Mouse (Mus musculus): ENCODE results near the gene Anks3.

GRCm38 (mm10) chr16:5007492-5007891 is 43.5 kb upstream of the Anks3 start:
- TF ChIP-seq POLR2A (IDR thresholded peaks at IDR 0.05; ENCODE audit: control insufficient read depth in 1 of 2, insufficient read depth in 1 of 2, low read depth in 1 of 2, low read length in 2 of 2, poor library complexity in 1 of 2) (no peak), CTCF (IDR thresholded peaks at IDR 0.05 in 2 of 3, conservative IDR thresholded peaks at IDR 0.05 in 1 of 3; ENCODE audit: control insufficient read depth in 1 of 3, insufficient read depth in 1 of 3, low read depth in 2 of 3, low read length in 3 of 3, poor library complexity in 1 of 3, severe bottlenecking in 1 of 3) (no peak), ZKSCAN1 (IDR thresholded peaks at IDR 0.05; ENCODE audit: low read depth, low read length) (no peak), MYC (IDR thresholded peaks at IDR 0.05; ENCODE audit: low read depth, low read length) (no peak), GATA1 (IDR thresholded peaks at IDR 0.05; ENCODE audit: low read depth, low read length) (no peak), EP300 (IDR thresholded peaks at IDR 0.05; ENCODE audit: low read depth in 1 of 2, low read length in 2 of 2) (no peak), KAT2A (conservative IDR thresholded peaks at IDR 0.05; ENCODE audit: low read depth, low read length) (no peak)
